Mouse (Mus musculus): ENCODE data around the gene Brd3.

GRCm38 (mm10) chr2:27486725-27487124, 20.7 kb downstream of the Brd3 start:
- no peak for TF ChIP-seq GATA1 (IDR thresholded peaks at IDR 0.05; ENCODE audit: low read length)
- no peak for TF ChIP-seq TAL1 (IDR thresholded peaks at IDR 0.05; ENCODE audit: low read length)
